Mouse (Mus musculus) fibroblast of lung, adult 2 months (primary cell): ENCODE results near the gene Hist2h4.
"Not testable (repeated sequence)": the region's sequence is repeated elsewhere in the genome, so short reads cannot be mapped to it uniquely, and the experiment has no call there.

Source experiments
- DNase-seq: peaks from one replicate; pipeline ENCODE4 v3.0.0-alpha.2; 2011; ENCODE audit warnings: low read depth

Hist2h4 gene

GRCm38 (mm10) chr3:96268776-96269378 lies 5.8 kb upstream of the Hist2h4 start:
- DNase-seq, result not testable (repeated sequence)

DNA sequence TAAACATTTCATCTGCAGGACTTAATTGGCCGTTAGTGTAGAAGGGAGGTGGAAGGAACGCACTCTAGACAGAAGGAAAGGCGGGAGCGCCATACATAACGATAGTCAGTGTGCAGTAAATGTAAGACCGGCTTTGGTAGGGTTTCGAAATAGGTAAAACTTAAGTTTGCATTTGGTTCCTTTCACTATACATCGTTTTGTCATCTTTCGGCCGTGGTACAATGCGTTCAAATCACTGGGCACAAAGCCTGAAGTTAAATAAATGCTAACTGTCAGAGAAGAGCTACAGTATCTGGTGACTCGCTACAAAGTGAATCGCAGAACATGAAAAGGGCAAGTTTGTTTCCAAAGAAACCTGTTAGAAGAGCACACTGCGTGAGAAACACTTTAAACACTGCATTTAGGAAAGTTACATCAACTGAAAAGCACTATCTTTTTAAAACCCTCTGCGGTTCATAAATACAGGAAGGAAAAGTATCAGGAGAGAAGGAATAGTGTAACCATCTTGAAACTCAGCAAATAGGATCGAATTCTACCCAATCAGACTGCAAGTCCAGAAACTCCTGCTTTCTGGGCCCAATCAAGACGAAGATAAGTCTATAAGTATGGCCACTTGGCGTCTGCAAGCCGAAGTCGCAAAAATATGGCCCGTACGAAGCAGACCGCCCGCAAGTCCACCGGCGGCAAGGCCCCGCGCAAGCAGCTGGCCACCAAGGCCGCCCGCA lies 5.1 kb upstream of the Hist2h4 start, which contains the start of gene Hist2h3b:
TSS of gene Hist2h3b (plus strand) at position 604 of the 725 bp plus-strand sequence.
- no peak for DNase-seq

DNA sequence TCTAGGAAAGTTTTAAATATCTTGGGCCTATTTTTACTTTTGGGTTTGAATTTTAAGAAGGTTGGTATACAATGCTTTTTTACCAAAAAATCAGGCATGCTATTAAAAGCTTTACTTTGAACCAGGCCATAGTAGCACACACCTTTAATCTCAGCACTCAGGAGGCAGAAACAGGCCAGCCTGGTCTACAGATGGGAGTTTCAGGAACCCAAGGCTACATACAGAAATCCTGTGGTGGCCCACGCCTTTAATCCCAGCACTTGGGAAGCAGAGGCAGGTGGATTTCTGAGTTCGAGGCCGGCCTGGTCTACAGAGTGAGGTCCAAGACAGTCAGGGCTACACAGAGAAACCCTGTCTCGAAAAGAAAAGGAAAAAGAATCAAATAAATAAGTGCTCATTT lies 4.4 kb upstream of the Hist2h4 start:
- DNase-seq, result no peak

DNA sequence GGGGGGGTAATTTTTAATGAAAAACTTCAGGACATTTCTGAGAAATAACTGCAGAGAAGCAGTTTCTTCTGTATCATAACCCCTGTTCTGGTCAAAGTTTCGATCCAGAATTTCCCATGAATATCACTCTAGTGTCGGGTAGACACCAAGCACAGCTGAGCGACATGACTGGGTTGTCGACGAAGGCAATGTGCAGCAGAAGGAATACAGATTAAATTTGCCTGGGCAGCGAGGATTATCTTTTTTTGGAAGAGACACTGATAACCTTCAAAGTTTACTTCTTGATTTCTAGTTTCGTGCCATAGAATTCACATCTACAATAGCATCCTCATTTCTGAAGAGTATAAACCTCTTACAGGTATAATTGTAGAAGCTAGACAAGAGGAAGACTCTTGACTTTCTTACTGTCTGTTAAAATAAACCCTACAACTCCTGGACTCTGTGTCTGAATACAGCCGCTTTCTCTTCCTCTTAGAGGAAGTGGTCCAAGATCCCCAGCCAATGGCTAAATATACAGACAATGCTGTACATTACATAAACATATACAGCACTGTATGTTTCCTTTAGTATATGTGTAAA lies 3.1 kb upstream of the Hist2h4 start:
- DNase-seq, result no peak

GRCm38 (mm10) chr3:96264404-96264949 lies 1.4 kb upstream of the Hist2h4 start:
- DNase-seq, result no peak

- DNase-seq, result no peak
Observed at GRCm38 (mm10) chr3:96263558-96264403, 670 bp upstream of the Hist2h4 start.

DNA sequence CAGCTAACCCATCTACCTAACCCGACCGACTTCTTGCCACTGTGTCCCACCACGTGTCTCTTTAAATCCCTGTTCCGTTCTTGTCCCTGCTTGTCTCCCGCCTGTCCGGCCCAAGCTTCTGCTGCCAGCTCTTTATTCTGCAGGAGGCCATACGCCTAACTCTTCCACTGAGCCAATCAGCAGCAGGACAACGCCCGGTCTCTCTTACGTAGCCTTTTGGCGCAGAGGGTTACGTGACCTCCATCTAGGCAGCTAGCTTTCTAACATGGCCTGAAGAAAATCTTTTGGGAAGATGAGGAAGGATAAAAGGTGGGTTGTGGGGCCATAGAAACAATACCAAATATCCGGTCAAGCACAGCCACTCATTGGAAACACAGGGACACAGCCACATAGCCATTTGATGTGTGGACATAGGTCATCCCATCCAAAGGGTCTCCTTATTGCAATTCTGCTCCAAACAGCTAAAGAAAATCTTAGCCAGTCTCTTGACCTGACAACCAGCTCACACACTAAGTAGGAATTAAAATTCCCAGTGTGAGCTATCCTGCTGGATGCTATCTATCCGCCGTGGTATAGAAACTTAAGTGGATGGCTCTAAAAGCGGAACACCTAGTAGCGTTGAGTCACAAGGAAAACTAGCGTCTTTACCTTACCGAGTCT lies 765 bp downstream of the Hist2h4 start:
- DNase-seq, result no peak

- DNase-seq, result no peak
Observed at GRCm38 (mm10) chr3:96261623-96262022, 1.5 kb downstream of the Hist2h4 start.

DNA sequence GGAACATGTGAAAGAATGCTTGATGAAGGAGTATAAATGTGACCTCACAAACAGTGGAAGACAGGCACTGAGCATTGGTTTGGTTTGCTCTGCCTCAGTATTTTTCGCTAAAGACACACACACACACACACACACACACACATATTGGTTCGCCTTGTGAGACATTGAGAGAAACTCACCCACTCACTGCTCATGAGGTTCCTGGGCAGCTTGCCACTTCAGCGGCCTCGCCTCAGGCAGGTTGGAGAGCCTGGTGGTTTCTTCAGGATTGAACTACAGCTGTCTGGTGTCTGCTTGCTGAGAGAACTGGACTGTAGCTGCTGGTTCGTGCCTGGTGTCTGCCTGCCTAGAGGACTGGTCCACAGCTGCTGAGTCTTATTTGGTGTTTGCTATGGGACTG lies 2.9 kb downstream of the Hist2h4 start:
- no peak for DNase-seq

- no peak for DNase-seq
Observed at GRCm38 (mm10) chr3:96257190-96257589, 5.9 kb downstream of the Hist2h4 start.

GRCm38 (mm10) chr3:96255926-96256593 lies 7.1 kb downstream of the Hist2h4 start:
- no peak for DNase-seq

DNA sequence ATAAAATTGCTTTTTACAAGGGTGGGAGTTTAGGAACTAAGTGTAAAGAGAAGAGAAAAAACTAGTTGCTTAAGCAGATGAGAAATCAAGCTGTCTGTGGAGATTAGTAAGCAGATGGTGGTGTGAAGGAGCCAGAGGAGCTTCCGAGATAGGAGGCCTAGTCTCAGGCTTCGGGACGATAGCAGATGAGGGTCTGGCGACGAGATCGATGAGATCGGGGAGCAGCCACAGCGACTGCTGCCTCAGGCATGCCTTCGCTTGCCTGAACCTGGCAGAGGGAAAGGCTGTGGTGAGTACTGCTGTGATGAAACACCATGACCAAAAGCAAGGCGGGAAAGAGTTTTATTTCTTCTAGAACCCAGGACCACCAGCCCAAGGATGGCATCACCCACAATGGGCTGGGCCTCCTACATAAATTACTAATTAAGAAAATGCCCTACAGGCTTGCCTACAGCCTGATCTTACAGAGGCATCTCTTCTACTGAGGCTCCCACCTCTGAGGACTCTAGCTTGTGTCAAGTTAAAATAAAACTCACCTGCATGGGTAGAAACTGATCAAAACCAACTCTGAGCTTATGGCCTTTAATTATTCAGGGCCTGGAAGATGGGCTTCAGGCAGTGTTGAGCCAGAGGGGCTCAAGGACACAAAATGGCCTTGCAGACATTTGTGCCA lies 8.3 kb downstream of the Hist2h4 start:
- DNase-seq, result no peak

GRCm38 (mm10) chr3:96251787-96252186 lies 11.3 kb downstream of the Hist2h4 start:
- DNase-seq, result no peak

GRCm38 (mm10) chr3:96250890-96251289 lies 12.2 kb downstream of the Hist2h4 start:
- no peak for DNase-seq

DNA sequence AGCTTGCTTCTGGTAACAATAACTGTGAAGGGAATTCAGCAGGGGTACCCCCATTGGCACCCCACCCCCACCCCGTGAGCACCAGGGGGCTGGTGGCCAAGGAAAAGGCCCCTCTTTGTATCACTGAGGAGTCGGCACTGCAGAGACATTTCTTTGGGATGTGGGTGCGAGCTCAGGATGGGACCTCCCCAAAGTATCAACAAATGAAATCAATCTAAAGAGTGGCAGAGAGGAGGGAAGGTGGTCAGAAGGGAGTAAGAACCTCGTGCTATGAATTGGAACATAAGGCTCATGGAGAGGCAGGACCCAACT lies 14.1 kb downstream of the Hist2h4 start:
- DNase-seq, result no peak

- DNase-seq, result no peak
Observed at GRCm38 (mm10) chr3:96248141-96249033, 14.7 kb downstream of the Hist2h4 start.

DNA sequence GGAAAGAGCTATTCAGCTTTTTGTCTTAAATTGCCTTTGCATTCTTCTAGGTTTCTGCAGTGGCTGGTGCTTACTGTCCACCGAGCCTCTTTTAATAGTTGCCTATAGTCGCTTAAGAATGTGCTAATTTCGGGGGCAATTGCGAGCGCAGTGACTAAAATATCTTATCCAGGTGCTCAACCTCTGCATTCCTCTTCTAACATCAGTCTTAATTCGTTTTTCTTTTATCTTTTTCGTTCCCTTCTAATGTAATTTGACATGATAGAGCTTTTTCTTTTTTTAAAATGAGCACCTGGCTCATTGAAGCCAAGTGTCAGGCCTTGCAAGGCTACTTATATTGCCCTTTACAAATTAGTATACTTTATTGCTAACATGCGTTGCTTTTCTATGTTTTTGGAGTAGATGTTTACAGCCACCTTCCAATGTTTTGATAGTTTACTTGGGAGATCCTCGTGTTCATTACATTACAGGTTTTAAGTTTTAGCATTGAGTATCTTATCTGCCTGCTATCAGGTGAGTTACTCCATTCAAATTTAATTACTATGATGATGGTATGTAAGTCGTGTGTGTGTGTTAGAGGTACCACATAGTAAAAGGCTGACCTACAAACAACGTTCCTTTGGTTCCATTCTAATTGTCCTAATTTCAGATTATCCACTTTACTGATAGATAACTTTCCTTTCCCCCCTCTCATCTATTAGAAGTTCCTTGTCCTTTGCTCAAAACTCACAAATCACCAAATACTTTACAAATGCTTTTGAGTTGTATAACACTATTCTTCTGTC lies 15.6 kb downstream of the Hist2h4 start:
- no peak for DNase-seq

GRCm38 (mm10) chr3:96246427-96246856 lies 16.7 kb downstream of the Hist2h4 start, which contains the start of gene Hist2h3c1:
Hist2h3c1 (plus strand) TSS chr3:96246685.
- DNase-seq, result not testable (repeated sequence)

DNA sequence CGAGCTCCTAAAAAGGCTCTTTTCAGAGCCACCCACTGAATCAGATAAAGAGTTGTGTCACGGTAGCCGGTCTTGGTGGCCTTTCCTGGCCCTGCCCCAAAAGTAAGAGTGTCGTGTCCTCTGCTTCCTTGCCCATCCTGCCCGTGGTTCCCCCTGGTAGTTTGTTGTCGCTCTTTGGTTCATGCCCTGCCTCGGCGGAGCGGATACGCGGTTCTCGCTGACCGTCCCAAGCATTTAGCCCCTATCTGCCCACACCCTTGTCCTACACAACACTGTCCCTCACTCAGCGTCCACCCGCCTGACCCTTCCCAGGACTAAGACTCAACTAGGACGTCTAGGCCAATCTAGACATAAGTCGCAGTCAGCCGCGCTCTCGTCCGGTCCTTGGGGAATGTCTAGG lies 17.1 kb downstream of the Hist2h4 start:
- not testable (repeated sequence) for DNase-seq
